Mouse (Mus musculus) myocyte (in vitro differentiated cells): ENCODE results near the gene Hyal6.

ENCODE experiments used
- CEBPB ChIP-seq: IDR thresholded peaks from 2 replicates; pipeline ENCODE4 v1.6.1; 2011; ENCODE audit warnings: mild to moderate bottlenecking, moderate library complexity; ENCODE audit not compliant: poor library complexity, insufficient read depth, severe bottlenecking
- E2F4 ChIP-seq: IDR thresholded peaks from one replicate; pipeline ENCODE4 v1.6.1; 2011; ENCODE audit warnings: mild to moderate bottlenecking, control low read depth, moderate library complexity; ENCODE audit not compliant: insufficient read depth
- MAX ChIP-seq: IDR thresholded peaks from one replicate; pipeline ENCODE4 v1.6.1; 2011; ENCODE audit warnings: low read depth, mild to moderate bottlenecking, control low read depth
- MYOD1 ChIP-seq, 3 experiments: IDR thresholded peaks; one replicate each; pipeline ENCODE4 v1.6.1; 2011; ENCODE audit warnings: control low read depth in 2 of 3, low read depth in 2 of 3, mild to moderate bottlenecking in 2 of 3, moderate library complexity in 1 of 3; ENCODE audit not compliant: insufficient read length in 2 of 3, control insufficient read depth in 1 of 3
- POLR2A ChIP-seq: IDR thresholded peaks from one replicate; pipeline ENCODE4 v1.6.1; 2011; ENCODE audit warnings: low read depth, mild to moderate bottlenecking, control low read depth, moderate library complexity; ENCODE audit not compliant: insufficient read length
- POLR2AphosphoS2 ChIP-seq: IDR thresholded peaks from one replicate; pipeline ENCODE4 v1.6.1; 2011; ENCODE audit warnings: low read depth, control low read depth; ENCODE audit not compliant: insufficient read length
- REST ChIP-seq: IDR thresholded peaks from one replicate; pipeline ENCODE4 v1.6.1; 2011; ENCODE audit warnings: mild to moderate bottlenecking, control low read depth, moderate library complexity; ENCODE audit not compliant: insufficient read depth, insufficient read length
- SRF ChIP-seq: IDR thresholded peaks from one replicate; pipeline ENCODE4 v1.6.1; 2011; ENCODE audit warnings: low read depth; ENCODE audit not compliant: control insufficient read depth, insufficient read length
- TCF12 ChIP-seq: IDR thresholded peaks from one replicate; pipeline ENCODE4 v1.6.1; 2011; ENCODE audit warnings: mild to moderate bottlenecking, control low read depth; ENCODE audit not compliant: poor library complexity, insufficient read depth, severe bottlenecking
- USF1 ChIP-seq: IDR thresholded peaks from one replicate; pipeline ENCODE4 v1.6.1; 2011; ENCODE audit warnings: low read depth, mild to moderate bottlenecking, control low read depth, moderate library complexity

DNA sequence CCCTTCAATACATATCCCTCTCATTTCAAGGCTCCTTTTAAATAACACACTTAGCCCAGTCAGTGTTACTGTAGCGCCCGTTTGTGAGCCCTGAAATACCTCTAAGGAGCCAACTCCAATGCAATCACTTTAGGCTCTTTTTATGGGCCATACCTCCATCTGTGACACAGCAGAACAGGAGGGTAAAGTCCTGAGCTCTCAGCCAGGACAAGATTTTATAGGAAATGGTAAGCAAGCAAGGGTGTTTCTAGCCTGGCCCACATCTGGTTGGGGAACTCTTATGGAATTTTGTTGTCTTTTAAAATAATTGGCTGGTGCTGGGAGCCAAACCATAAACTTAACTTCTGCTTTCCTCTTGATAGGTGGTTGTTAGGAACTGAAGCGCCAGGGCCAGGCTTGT, 26.2 kb downstream of the Hyal6 start:
- TF ChIP-seq MYOD1 (IDR thresholded peaks at IDR 0.05; ENCODE audit: control insufficient read depth in 1 of 3, insufficient read length in 2 of 3, low read depth in 2 of 3) (no peak), USF1 (no peak), POLR2A (no peak), REST (no peak), TCF12 (no peak), POLR2AphosphoS2 (no peak), MAX (no peak), E2F4 (no peak), SRF (no peak), CEBPB (no peak)
